Mouse (Mus musculus) embryonic facial prominence, embryonic 11.5 days (tissue): ENCODE data around the gene Tspan2. TPM values are rescaled to one million over a fixed set of nuclear protein-coding genes. Genes with fewer than 3 reads are reported as not detected.

Source experiments
- ATAC-seq: fragments of 200-750 bp; cut with Nextera tagmentation; replicated peaks from 2 replicates; pipeline ENCODE4 v1.8.0; 2017; ENCODE audit warnings: low read depth; ENCODE audit not compliant: insufficient number of reproducible peaks, low FRiP score, low TSS enrichment
- DNase-seq: peaks from one replicate; pipeline ENCODE4 v3.0.0-alpha.2; 2015; ENCODE audit warnings: low spot score
- H3K27ac ChIP-seq: fragments of 300-500 bp; sonication (generic); replicated peaks from 2 replicates; pipeline ENCODE4 v1.5.1; 2014; ENCODE audit warnings: mild to moderate bottlenecking, low read depth, low read length, control low read depth
- H3K27me3 ChIP-seq: fragments of 300-500 bp; sonication (generic); 2 replicates; pipeline ENCODE4 v1.6.1; 2014; ENCODE audit warnings: mild to moderate bottlenecking, low read length, moderate library complexity, mixed read lengths; ENCODE audit not compliant: control insufficient read depth, insufficient read depth
- H3K36me3 ChIP-seq: fragments of 300-500 bp; sonication (generic); replicated peaks from 2 replicates; pipeline ENCODE4 v1.6.1; 2014; ENCODE audit warnings: low read depth, mild to moderate bottlenecking, low read length, moderate library complexity, mixed read lengths; ENCODE audit not compliant: control insufficient read depth, insufficient read depth
- H3K4me1 ChIP-seq: fragments of 300-500 bp; sonication (generic); 2 replicates; pipeline ENCODE4 v1.6.1; 2014; ENCODE audit warnings: low read length, mixed read lengths; ENCODE audit not compliant: control insufficient read depth, insufficient read depth
- H3K4me2 ChIP-seq: fragments of 300-500 bp; sonication (generic); 2 replicates; pipeline ENCODE4 v1.6.1; 2014; ENCODE audit warnings: low read depth, mild to moderate bottlenecking, control low read depth, low read length, moderate library complexity
- H3K4me3 ChIP-seq: fragments of 300-500 bp; sonication (generic); 2 replicates; pipeline ENCODE4 v1.5.1; 2014; ENCODE audit warnings: low read depth, low read length, control low read depth
- H3K9ac ChIP-seq: fragments of 300-500 bp; sonication (generic); replicated peaks from 2 replicates; pipeline ENCODE4 v1.6.1; 2014; ENCODE audit warnings: mild to moderate bottlenecking, control low read depth, low read length
- H3K9me3 ChIP-seq: fragments of 300-500 bp; sonication (generic); replicated peaks from 2 replicates; pipeline ENCODE4 v1.6.1; 2016; ENCODE audit warnings: mild to moderate bottlenecking, low read length, inconsistent platforms, mixed read lengths; ENCODE audit not compliant: control insufficient read depth
- WGBS: fragments of 180-500 bp; shearing (Covaris S2); extraction: QIAGEN DNeasy Blood & Tissue Kit; methylation state at CpG from one replicate; pipeline ENCODE4 v1.1.7; 2014; 5-methylcytosine and 5-hydroxymethylcytosine counted together
- polyA plus RNA-seq: library from polyadenylated mRNA; unstranded; fragments of >200 nt; fragmentation: Nextera tagmentation; extraction: Ambion mirVana; gene quantifications from 2 replicates; pipeline ENCODE4 v1.2.1, GENCODE M21; 2014

Tspan2 gene
- polyA plus RNA-seq, 1 experiment from 2014 or later = 9.7 TPM

- no peak overlapping the region for H3K9ac ChIP-seq
- H3K4me3 ChIP-seq = no peak overlapping the region
- WGBS = 67% methylated on average over 7 of the region's 7 CpGs
- H3K27ac ChIP-seq = no peak overlapping the region
- H3K4me2 ChIP-seq = no peak overlapping the region
- DNase-seq (no peak), ATAC-seq (no peak)
- H3K36me3 ChIP-seq = no peaks in the 10 kb centered on the region
- no peaks in the 10 kb centered on the region for H3K9me3 ChIP-seq
- H3K4me1 ChIP-seq = no peaks in the 10 kb centered on the region
- H3K27me3 ChIP-seq = no peaks in the 10 kb centered on the region
Measured at GRCm38 (mm10) chr3:102724798-102725459, 9.4 kb upstream of the Tspan2 start.

- no peaks in the 10 kb centered on the region for H3K36me3 ChIP-seq
- H3K4me3 ChIP-seq = no peak overlapping the region
- H3K27ac ChIP-seq = no peak overlapping the region
- H3K9ac ChIP-seq = no peak overlapping the region
- 56% methylated on average over 5 of the region's 5 CpGs for WGBS
- DNase-seq (no peak), ATAC-seq (no peak)
- no peaks in the 10 kb centered on the region for H3K27me3 ChIP-seq
- no peaks in the 10 kb centered on the region; the same call in 1 of the 2 replicates for H3K4me1 ChIP-seq
- no peak overlapping the region for H3K4me2 ChIP-seq
- H3K9me3 ChIP-seq = no peaks in the 10 kb centered on the region
Measured at GRCm38 (mm10) chr3:102729416-102729815, 4.9 kb upstream of the Tspan2 start.

- ATAC-seq = no peak
- WGBS = 76% methylated on average over 3 of the region's 3 CpGs
- H3K4me3 ChIP-seq = no peak overlapping the region
- no peak overlapping the region for H3K4me2 ChIP-seq
- H3K4me1 ChIP-seq = no peaks in the 10 kb centered on the region; the same call in 1 of the 2 replicates
- no peak overlapping the region for H3K9ac ChIP-seq
- no peaks in the 10 kb centered on the region for H3K36me3 ChIP-seq
- no peak for DNase-seq
- no peaks in the 10 kb centered on the region for H3K9me3 ChIP-seq
- no peak overlapping the region for H3K27ac ChIP-seq
- H3K27me3 ChIP-seq = no peaks in the 10 kb centered on the region
Measured at GRCm38 (mm10) chr3:102731112-102731511, 3.2 kb upstream of the Tspan2 start.

- ATAC-seq = no peak
- Histone ChIP-seq H3K27ac (no peak overlapping the region), H3K36me3 (no peaks in the 10 kb centered on the region), H3K4me2 (no peak overlapping the region), H3K9me3 (no peaks in the 10 kb centered on the region), H3K4me3 (no peak overlapping the region), H3K27me3 (no peaks in the 10 kb centered on the region), H3K4me1 (no peaks in the 10 kb centered on the region; the same call in 1 of the 2 replicates), H3K9ac (no peak overlapping the region)
- WGBS = 92% methylated on average over 4 of the region's 4 CpGs
- no peak for DNase-seq
Measured at GRCm38 (mm10) chr3:102732619-102733018, 1.7 kb upstream of the Tspan2 start.

GRCm38 (mm10) chr3:102733050-102733449 is 1.3 kb upstream of the Tspan2 start:
- Histone ChIP-seq H3K36me3 (no peaks in the 10 kb centered on the region), H3K4me2 (no peak overlapping the region), H3K27ac (no peak overlapping the region), H3K4me3 (no peak overlapping the region), H3K9me3 (no peaks in the 10 kb centered on the region), H3K27me3 (no peaks in the 10 kb centered on the region), H3K9ac (no peak overlapping the region), H3K4me1 (no peaks in the 10 kb centered on the region; the same call in 1 of the 2 replicates)
- ATAC-seq (no peak), DNase-seq (no peak)
- WGBS = 92% methylated on average over 3 of the region's 3 CpGs

- 37% methylated on average over 6 of the region's 6 CpGs for WGBS
- H3K27ac ChIP-seq = no peak overlapping the region
- H3K4me3 ChIP-seq = peak overlapping the region; percentile 72
Measured at GRCm38 (mm10) chr3:102733936-102734312, 405 bp upstream of the Tspan2 start.

GRCm38 (mm10) chr3:102735031-102735558 is 766 bp downstream of the Tspan2 start:
- Histone ChIP-seq H3K4me1 (no peaks in the 10 kb centered on the region; the same call in 1 of the 2 replicates), H3K9me3 (no peaks in the 10 kb centered on the region), H3K9ac (peak overlapping the region; percentile 76), H3K36me3 (no peaks in the 10 kb centered on the region), H3K27ac (no peak overlapping the region), H3K27me3 (no peaks in the 10 kb centered on the region), H3K4me3 (peak overlapping the region; percentile 72), H3K4me2 (peak overlapping the region; percentile 77)
- peak; percentile 79 for ATAC-seq
- peak; percentile 51 for DNase-seq
- under 1% methylated on average over 33 of the region's 33 CpGs for WGBS

More at GRCm38 (mm10) chr3:102733936-102734312, 405 bp upstream of the Tspan2 start:
- ATAC-seq (no peak), DNase-seq (no peak)
- H3K4me2 ChIP-seq = peak overlapping the region; percentile 77
- H3K4me1 ChIP-seq = no peaks in the 10 kb centered on the region; the same call in 1 of the 2 replicates
- H3K36me3 ChIP-seq = no peaks in the 10 kb centered on the region
- H3K9ac ChIP-seq = peak overlapping the region; percentile 76
- H3K27me3 ChIP-seq = no peaks in the 10 kb centered on the region
- H3K9me3 ChIP-seq = no peaks in the 10 kb centered on the region

- 57% methylated on average over 6 of the region's 6 CpGs for WGBS
- H3K27ac ChIP-seq = no peak overlapping the region
- DNase-seq (no peak), ATAC-seq (no peak)
- H3K9ac ChIP-seq = no peak overlapping the region
- no peaks in the 10 kb centered on the region; the same call in 1 of the 2 replicates for H3K4me1 ChIP-seq
- H3K4me2 ChIP-seq = peak overlapping the region; percentile 77
- no peaks in the 10 kb centered on the region for H3K27me3 ChIP-seq
- H3K4me3 ChIP-seq = peak overlapping the region; percentile 72
- no peaks in the 10 kb centered on the region for H3K9me3 ChIP-seq
- H3K36me3 ChIP-seq = no peaks in the 10 kb centered on the region
Measured at GRCm38 (mm10) chr3:102735638-102736037, 1.3 kb downstream of the Tspan2 start.
